Mouse (Mus musculus): ENCODE data around the gene Ctsa.

DNA sequence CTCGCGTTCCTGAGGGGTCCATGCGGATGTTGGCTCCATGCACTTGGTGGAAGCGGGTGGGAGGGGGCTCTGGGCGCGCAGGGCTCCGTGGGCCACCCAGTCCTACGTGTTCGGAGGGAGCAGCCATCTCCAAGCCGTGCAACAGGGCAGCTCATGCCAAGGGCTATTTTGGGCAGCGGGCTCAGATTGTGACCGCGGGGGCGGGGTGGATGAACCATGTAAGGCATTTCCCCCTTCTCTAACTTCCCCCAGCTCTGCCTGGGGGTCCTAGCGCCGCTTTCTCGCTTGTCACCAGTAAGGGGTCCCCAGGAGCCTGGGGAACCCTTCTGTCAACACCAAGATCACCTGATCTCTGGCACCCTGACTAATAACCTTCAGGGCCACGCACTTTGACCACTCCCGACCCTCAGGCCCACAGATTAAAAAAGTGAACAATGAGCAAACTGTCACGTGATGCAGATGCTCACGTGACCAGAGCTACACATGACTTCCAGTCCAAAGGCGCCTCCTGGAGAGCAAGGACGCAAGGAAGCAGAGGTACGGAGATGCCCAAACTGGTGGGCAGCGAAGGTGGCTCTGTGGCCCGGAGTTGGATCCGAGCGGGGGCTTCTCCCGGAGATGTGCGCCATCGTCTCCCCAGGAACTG is 764 bp downstream of the Ctsa start, which contains the start of gene Neurl2:
- TF ChIP-seq POLR2A (IDR thresholded peaks at IDR 0.05; ENCODE audit: extremely low read depth, insufficient read depth, low read length) (peak; percentile 63; the same call in 1 of the 2 replicates), CTCF (IDR thresholded peaks at IDR 0.05; ENCODE audit: low read depth, low read length) (no peak)

Data from liver, adult 2 months (tissue).